Mouse (Mus musculus) ES-Bruce4 (cell line): Measurements from ENCODE around the gene Olfr777. TPM values are rescaled to one million over a fixed set of nuclear protein-coding genes. Genes with fewer than 3 reads are reported as not detected.

Experiments
- H3K27ac ChIP-seq: 2 replicates; pipeline ENCODE4 v1.5.1; 2012; ENCODE audit warnings: low read length, inconsistent platforms; ENCODE audit not compliant: insufficient read depth
- H3K27me3 ChIP-seq: 2 replicates; pipeline ENCODE4 v1.6.1; 2012; ENCODE audit warnings: mild to moderate bottlenecking, low read length, inconsistent platforms; ENCODE audit not compliant: control insufficient read depth, poor library complexity, insufficient read depth, severe bottlenecking
- H3K36me3 ChIP-seq: 2 replicates; pipeline ENCODE4 v1.6.1; 2012; ENCODE audit warnings: inconsistent platforms, mild to moderate bottlenecking, low read length, moderate library complexity; ENCODE audit not compliant: control insufficient read depth, poor library complexity, insufficient read depth, severe bottlenecking
- H3K4me1 ChIP-seq: one replicate; pipeline ENCODE4 v1.8.1; 2011; ENCODE audit warnings: low read length; ENCODE audit not compliant: control insufficient read depth, insufficient read depth
- H3K4me3 ChIP-seq: 2 replicates; pipeline ENCODE4 v1.5.1; 2011; ENCODE audit warnings: low read depth, mild to moderate bottlenecking, low read length
- H3K9ac ChIP-seq: 2 replicates; pipeline ENCODE4 v1.6.1; 2012; ENCODE audit warnings: low read depth, mild to moderate bottlenecking, inconsistent platforms; ENCODE audit not compliant: poor library complexity, severe bottlenecking
- H3K9me3 ChIP-seq: replicated peaks from 2 replicates; pipeline ENCODE4 v1.6.1; 2012; ENCODE audit warnings: mild to moderate bottlenecking, low read length, inconsistent platforms; ENCODE audit not compliant: control insufficient read depth, poor library complexity, insufficient read depth, severe bottlenecking
- CTCF ChIP-seq: IDR thresholded peaks from one replicate; pipeline ENCODE4 v1.8.1; 2011; ENCODE audit warnings: low read depth, low read length
- EP300 ChIP-seq: IDR thresholded peaks from 2 replicates; pipeline ENCODE4 v1.6.1; 2011; ENCODE audit warnings: low read depth, low read length; ENCODE audit not compliant: insufficient read depth
- POLR2A ChIP-seq: IDR thresholded peaks from one replicate; pipeline ENCODE4 v1.8.1; 2011; ENCODE audit warnings: low read length; ENCODE audit not compliant: insufficient read depth
- polyA plus RNA-seq: library from polyadenylated mRNA; stranded (reverse); fragments of >200 nt; gene quantifications from 2 replicates; pipeline ENCODE4 v1.2.4, GENCODE M21; 2011; ENCODE audit warnings: low read depth; ENCODE audit not compliant: missing spikeins, insufficient read depth, insufficient read length

The Olfr777 gene
- polyA plus RNA-seq, 1 experiment = not detected

DNA sequence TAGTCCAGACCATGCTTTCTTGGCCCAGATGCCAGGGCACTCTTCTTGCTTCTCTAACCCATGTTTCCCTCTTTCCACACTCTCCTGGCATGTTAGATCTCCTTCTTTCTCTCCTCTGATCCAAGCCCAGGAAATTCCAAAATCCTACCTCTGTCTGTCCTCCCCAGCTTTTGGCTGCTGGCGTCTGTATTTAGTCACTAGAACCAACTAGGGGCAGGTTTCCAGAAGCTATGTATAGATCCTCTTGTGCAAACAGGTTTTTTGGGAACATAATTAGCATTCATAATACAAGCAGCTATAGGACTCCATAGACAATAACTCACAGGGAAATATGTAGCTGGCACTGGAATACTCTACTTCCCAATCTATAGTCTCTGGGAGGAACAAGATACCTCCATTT is 40.5 kb downstream of the Olfr777 start:
- Histone ChIP-seq H3K27ac (no peak overlapping the region), H3K9ac (no peak overlapping the region), H3K9me3 (no peaks in the 10 kb centered on the region), H3K4me3 (no peak overlapping the region), H3K4me1 (no peaks in the 10 kb centered on the region), H3K36me3 (no peaks in the 10 kb centered on the region), H3K27me3 (no peaks in the 10 kb centered on the region)
- TF ChIP-seq EP300 (no peak), CTCF (no peak), POLR2A (no peak)

Other genes with a start within 250 kb of the Olfr777 start
- not detected in 2 replicates for gene Olfr764-ps1, start 231.6 kb downstream of the Olfr777 start, polyA plus RNA-seq
- not detected in 2 replicates for gene Olfr765, start 221.5 kb downstream of the Olfr777 start, polyA plus RNA-seq
- gene Olfr766-ps1, start 202.5 kb downstream of the Olfr777 start, polyA plus RNA-seq = not detected in 2 replicates
- not detected in 2 replicates for gene Olfr767, start 188.6 kb downstream of the Olfr777 start, polyA plus RNA-seq
- not detected in 2 replicates for gene Olfr768, start 172.1 kb downstream of the Olfr777 start, polyA plus RNA-seq
- gene Olfr769, start 153.6 kb downstream of the Olfr777 start, polyA plus RNA-seq = not detected in 2 replicates
- gene Olfr770, start 132.5 kb downstream of the Olfr777 start, polyA plus RNA-seq = not detected in 2 replicates
- not detected in 2 replicates for gene Olfr771, start 106.7 kb downstream of the Olfr777 start, polyA plus RNA-seq
- not detected in 2 replicates for gene Olfr772, start 93.6 kb downstream of the Olfr777 start, polyA plus RNA-seq
- gene Olfr773, start 84.1 kb downstream of the Olfr777 start, polyA plus RNA-seq = not detected in 2 replicates
- not detected in 2 replicates for gene Olfr774, start 35.3 kb downstream of the Olfr777 start, polyA plus RNA-seq
- not detected in 2 replicates for gene Olfr775, start 23.1 kb downstream of the Olfr777 start, polyA plus RNA-seq
- gene Olfr776, start 12.4 kb downstream of the Olfr777 start, polyA plus RNA-seq = not detected in 2 replicates
- gene Olfr780, start 46.6 kb upstream of the Olfr777 start, polyA plus RNA-seq = not detected in 2 replicates
- not detected in 2 replicates for gene Olfr781, start 57.4 kb upstream of the Olfr777 start, polyA plus RNA-seq
- not detected in 2 replicates for gene Olfr782, start 77.4 kb upstream of the Olfr777 start, polyA plus RNA-seq
- not detected in 2 replicates for gene Olfr784, start 112.6 kb upstream of the Olfr777 start, polyA plus RNA-seq
- gene Olfr785, start 133.9 kb upstream of the Olfr777 start, polyA plus RNA-seq = not detected in 2 replicates
- gene Olfr786, start 155.8 kb upstream of the Olfr777 start, polyA plus RNA-seq = not detected in 2 replicates
- gene Olfr787, start 190.4 kb upstream of the Olfr777 start, polyA plus RNA-seq = 0.14 TPM in 1 of 2 replicates, not detected in the other
- gene Olfr788, start 199.5 kb upstream of the Olfr777 start, polyA plus RNA-seq = not detected in 2 replicates
- not detected in 2 replicates for gene Olfr789, start 213.3 kb upstream of the Olfr777 start, polyA plus RNA-seq
- not detected in 2 replicates for gene Olfr790, start 227.0 kb upstream of the Olfr777 start, polyA plus RNA-seq